Mouse (Mus musculus) erythroblast, embryonic 14.5 days (primary cell): ENCODE results near the gene Rbfox2.

Experiments
- GATA1 ChIP-seq: IDR thresholded peaks from 2 replicates; pipeline ENCODE4 v1.6.1; 2012; ENCODE audit warnings: low read length, inconsistent platforms, mixed read lengths
- TAL1 ChIP-seq: IDR thresholded peaks from 3 replicates; pipeline ENCODE4 v1.6.1; 2012; ENCODE audit warnings: low read length, inconsistent platforms, mixed read lengths

GRCm38 (mm10) chr15:77265318-77265717 is 41.5 kb downstream of the Rbfox2 start:
- TF ChIP-seq TAL1 = no peak
- no peak for TF ChIP-seq GATA1
